Mouse (Mus musculus) olfactory bulb, adult 2 months (tissue): Measurements from ENCODE around the gene F5.

ENCODE experiments used
- CTCF ChIP-seq: fragments of 200-500 bp; IDR thresholded peaks from 2 replicates; pipeline ENCODE4 v1.5.1; 2012; ENCODE audit warnings: low read depth, mild to moderate bottlenecking, low read length, moderate library complexity; ENCODE audit not compliant: insufficient read depth
- POLR2A ChIP-seq: fragments of 200-500 bp; IDR thresholded peaks from 2 replicates; pipeline ENCODE4 v1.6.1; 2012; ENCODE audit warnings: mild to moderate bottlenecking, low read depth, low read length, moderate library complexity; ENCODE audit not compliant: insufficient read depth

DNA sequence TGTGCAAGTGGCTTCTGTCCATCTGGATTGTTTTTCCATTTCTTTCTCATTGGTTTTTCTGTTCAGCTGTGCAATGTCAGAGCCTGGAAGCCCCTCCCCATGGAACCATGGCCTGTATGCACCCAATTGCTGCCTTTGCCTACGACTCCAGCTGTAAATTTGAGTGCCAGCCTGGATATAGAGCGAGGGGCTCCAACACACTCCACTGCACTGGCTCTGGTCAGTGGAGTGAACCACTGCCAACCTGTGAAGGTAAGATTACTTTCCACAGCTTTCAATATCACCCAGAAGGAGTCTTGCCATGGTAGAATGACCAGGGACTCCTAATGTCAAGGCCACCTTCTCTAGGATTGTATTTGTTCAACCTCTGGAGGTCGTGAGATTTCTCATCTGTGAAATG, 21.6 kb upstream of the F5 start:
- no peak for TF ChIP-seq CTCF
- TF ChIP-seq POLR2A: no peak
